Mouse (Mus musculus): ENCODE data around the gene Celf1. TPM values are rescaled to one million over a fixed set of nuclear protein-coding genes. Genes with fewer than 3 reads are reported as not detected.

Gene Celf1
- polyA plus RNA-seq, 1 experiment from 2014 or later: 68.0 TPM

DNA sequence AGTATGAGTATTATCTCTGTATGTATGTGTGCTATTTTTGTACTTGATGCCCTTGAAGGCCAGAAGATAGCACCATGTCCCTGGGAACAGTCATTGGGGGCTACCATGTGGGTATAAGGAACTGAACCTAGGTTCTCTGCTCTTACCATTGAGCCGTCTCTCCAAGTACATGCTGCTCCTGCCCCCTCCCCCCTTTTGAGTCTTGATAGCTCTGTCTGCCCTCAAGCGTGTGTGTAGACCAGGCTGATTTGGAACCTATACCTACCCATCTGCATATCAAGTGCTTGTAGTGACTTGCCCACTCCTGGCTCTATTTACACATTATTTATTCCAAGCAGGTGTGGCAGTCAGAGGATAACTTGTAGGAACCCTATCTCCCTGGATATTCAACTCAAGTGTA lies 36.4 kb downstream of the Celf1 start:
- 83% methylated on average over 2 of the region's 2 CpGs for WGBS
- Histone ChIP-seq H3K27me3 (ENCODE audit: insufficient read depth, low read length) (no peaks in the 10 kb centered on the region), H3K4me2 (no peak overlapping the region), H3K9ac (no peak overlapping the region), H3K4me3 (ENCODE audit: low read depth, low read length) (no peak overlapping the region), H3K27ac (ENCODE audit: low read depth) (no peak overlapping the region), H3K36me3 (ENCODE audit: insufficient read depth) (0 out of 2 replicates have a peak, but pooled peaks cover 3% of the 10 kb centered on the region), H3K9me3 (ENCODE audit: low read depth, low read length) (no peaks in the 10 kb centered on the region), H3K4me1 (ENCODE audit: insufficient read depth) (no peaks in the 10 kb centered on the region)
- DNase-seq: no peak
- TF ChIP-seq CTCF (IDR thresholded peaks at IDR 0.05; ENCODE audit: low read depth): no peak
- ATAC-seq (ENCODE audit: insufficient read depth): no peak

GRCm38 (mm10) chr2:90977291-90977690 lies 37.1 kb downstream of the Celf1 start:
- Histone ChIP-seq H3K4me3 (ENCODE audit: low read depth, low read length) (no peak overlapping the region), H3K4me1 (ENCODE audit: insufficient read depth) (no peaks in the 10 kb centered on the region), H3K27ac (ENCODE audit: low read depth) (no peak overlapping the region), H3K36me3 (ENCODE audit: insufficient read depth) (0 out of 2 replicates have a peak, but pooled peaks cover 3% of the 10 kb centered on the region), H3K27me3 (ENCODE audit: insufficient read depth, low read length) (no peaks in the 10 kb centered on the region), H3K9me3 (ENCODE audit: low read depth, low read length) (no peaks in the 10 kb centered on the region), H3K4me2 (no peak overlapping the region), H3K9ac (no peak overlapping the region)
- ATAC-seq (ENCODE audit: insufficient read depth): no peak
- no peak for DNase-seq
- no peak for TF ChIP-seq CTCF (IDR thresholded peaks at IDR 0.05; ENCODE audit: low read depth)
- 81% methylated on average over 4 of the region's 4 CpGs for WGBS

GRCm38 (mm10) chr2:90986055-90986454 lies 45.9 kb downstream of the Celf1 start:
- no peak overlapping the region for H3K4me3 ChIP-seq (ENCODE audit: low read depth, low read length)
- TF ChIP-seq CTCF (IDR thresholded peaks at IDR 0.05; ENCODE audit: low read depth): no peak
- ATAC-seq (ENCODE audit: insufficient read depth): no peak
- no peaks in the 10 kb centered on the region for H3K27me3 ChIP-seq (ENCODE audit: insufficient read depth, low read length)
- 90% methylated on average over 3 of the region's 3 CpGs for WGBS
- no peak overlapping the region for H3K4me2 ChIP-seq
- no peaks in the 10 kb centered on the region for H3K4me1 ChIP-seq (ENCODE audit: insufficient read depth)
- H3K27ac ChIP-seq (ENCODE audit: low read depth): no peak overlapping the region
- no peak for DNase-seq
- H3K9me3 ChIP-seq (ENCODE audit: low read depth, low read length): no peaks in the 10 kb centered on the region
- no peak overlapping the region for H3K9ac ChIP-seq
- peaks cover 3% of the 10 kb centered on the region; the same call in 1 of the 2 replicates for H3K36me3 ChIP-seq (ENCODE audit: insufficient read depth)

DNA sequence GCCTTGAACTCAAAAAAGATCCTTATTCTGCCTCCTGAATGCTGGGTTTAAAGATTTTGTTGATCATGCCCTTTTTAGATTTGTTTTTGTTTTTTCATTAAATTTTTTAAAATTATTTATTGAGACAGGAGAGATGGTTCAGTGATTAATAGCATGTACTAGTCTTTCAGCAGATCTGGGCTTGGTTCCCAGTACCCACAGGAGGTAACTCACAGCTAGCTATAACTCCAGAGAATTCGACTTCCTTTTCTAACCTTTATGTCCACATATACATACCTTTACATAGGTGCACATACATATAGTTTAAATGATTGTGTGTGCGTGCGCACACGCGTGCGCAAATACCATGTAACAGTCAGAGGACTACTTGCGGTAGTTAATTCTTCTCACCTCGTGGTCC lies 68.4 kb downstream of the Celf1 start:
- WGBS: 95% methylated on average over 8 of the region's 8 CpGs
- H3K9ac ChIP-seq: no peak overlapping the region

GRCm38 (mm10) chr2:91013881-91014280 lies 73.7 kb downstream of the Celf1 start:
- WGBS: 84% methylated on average over 2 of the region's 2 CpGs
- Histone ChIP-seq H3K4me1 (ENCODE audit: insufficient read depth) (no peaks in the 10 kb centered on the region), H3K4me3 (ENCODE audit: low read depth, low read length) (no peak overlapping the region), H3K4me2 (no peak overlapping the region), H3K9ac (no peak overlapping the region), H3K36me3 (ENCODE audit: insufficient read depth) (peaks cover 74% of the 10 kb centered on the region), H3K27ac (ENCODE audit: low read depth) (no peak overlapping the region), H3K27me3 (ENCODE audit: insufficient read depth, low read length) (no peaks in the 10 kb centered on the region), H3K9me3 (ENCODE audit: low read depth, low read length) (no peaks in the 10 kb centered on the region)
- TF ChIP-seq CTCF (IDR thresholded peaks at IDR 0.05; ENCODE audit: low read depth): no peak
- DNase-seq (no peak), ATAC-seq (ENCODE audit: insufficient read depth) (no peak)

More for the DNA sequence above, 68.4 kb downstream of the Celf1 start:
- no peak overlapping the region for H3K4me2 ChIP-seq
- no peak overlapping the region for H3K27ac ChIP-seq (ENCODE audit: low read depth)
- H3K36me3 ChIP-seq (ENCODE audit: insufficient read depth): peaks cover 90% of the 10 kb centered on the region
- ATAC-seq (ENCODE audit: insufficient read depth): no peak
- no peak for DNase-seq
- no peaks in the 10 kb centered on the region for H3K9me3 ChIP-seq (ENCODE audit: low read depth, low read length)
- H3K4me1 ChIP-seq (ENCODE audit: insufficient read depth): no peaks in the 10 kb centered on the region
- TF ChIP-seq CTCF (IDR thresholded peaks at IDR 0.05; ENCODE audit: low read depth): no peak
- no peaks in the 10 kb centered on the region for H3K27me3 ChIP-seq (ENCODE audit: insufficient read depth, low read length)
- no peak overlapping the region for H3K4me3 ChIP-seq (ENCODE audit: low read depth, low read length)

DNA sequence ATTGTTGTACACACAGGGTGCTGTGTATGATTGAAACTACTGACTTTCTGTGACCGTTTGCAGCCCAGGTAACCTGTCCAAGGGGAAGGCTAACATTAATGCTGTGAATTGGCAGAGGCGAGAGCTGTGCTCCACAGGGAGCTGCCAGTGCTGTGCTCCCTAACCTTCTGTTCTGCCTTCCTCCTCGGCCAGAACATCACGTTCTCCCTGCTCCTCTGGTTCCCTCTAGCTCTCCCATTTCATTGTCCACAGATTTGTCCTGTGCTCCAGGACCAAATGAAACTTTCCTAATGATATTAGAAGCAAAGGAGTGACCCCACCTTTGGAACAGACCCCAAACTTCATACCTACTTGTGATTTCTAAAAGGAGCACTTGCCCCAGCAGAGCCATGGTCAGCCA lies 75.2 kb downstream of the Celf1 start:
- Histone ChIP-seq H3K27me3 (ENCODE audit: insufficient read depth, low read length) (no peaks in the 10 kb centered on the region), H3K36me3 (ENCODE audit: insufficient read depth) (peaks cover 68% of the 10 kb centered on the region), H3K4me1 (ENCODE audit: insufficient read depth) (no peaks in the 10 kb centered on the region), H3K4me2 (no peak overlapping the region), H3K9me3 (ENCODE audit: low read depth, low read length) (no peaks in the 10 kb centered on the region), H3K9ac (no peak overlapping the region), H3K27ac (ENCODE audit: low read depth) (no peak overlapping the region), H3K4me3 (ENCODE audit: low read depth, low read length) (no peak overlapping the region)
- no peak for DNase-seq
- WGBS: 75% methylated on average over 4 of the region's 4 CpGs
- no peak for TF ChIP-seq CTCF (IDR thresholded peaks at IDR 0.05; ENCODE audit: low read depth)
- ATAC-seq (ENCODE audit: insufficient read depth): no peak

GRCm38 (mm10) chr2:91018061-91018788 lies 78.0 kb downstream of the Celf1 start:
- Histone ChIP-seq H3K9ac (no peak overlapping the region), H3K27ac (ENCODE audit: low read depth) (no peak overlapping the region), H3K4me1 (ENCODE audit: insufficient read depth) (no peaks in the 10 kb centered on the region), H3K27me3 (ENCODE audit: insufficient read depth, low read length) (no peaks in the 10 kb centered on the region), H3K4me2 (no peak overlapping the region), H3K9me3 (ENCODE audit: low read depth, low read length) (no peaks in the 10 kb centered on the region), H3K36me3 (ENCODE audit: insufficient read depth) (peaks cover 42% of the 10 kb centered on the region), H3K4me3 (ENCODE audit: low read depth, low read length) (no peak overlapping the region)
- TF ChIP-seq CTCF (IDR thresholded peaks at IDR 0.05; ENCODE audit: low read depth): no peak
- ATAC-seq (ENCODE audit: insufficient read depth): no peak
- DNase-seq: no peak
- WGBS: 86% methylated on average over 8 of the region's 8 CpGs

Data from lung, embryonic 14.5 days (tissue).